Mouse (Mus musculus) hindbrain, postnatal 0 days (tissue): ENCODE data around the gene Dad1. TPM values are rescaled to one million over a fixed set of nuclear protein-coding genes. Genes with fewer than 3 reads are reported as not detected.
A peak's percentile ranks its signal among the peaks of the same experiment; 100 is the strongest.

Source experiments
- ATAC-seq: fragments of 200-750 bp; cut with Nextera tagmentation; 2 replicates; pipeline ENCODE4 v1.8.0; 2017; ENCODE audit warnings: mild to moderate bottlenecking, moderate TSS enrichment, moderate library complexity
- DNase-seq: peaks from one replicate; pipeline ENCODE4 v3.0.0-alpha.2; 2015; ENCODE audit warnings: low spot score
- H3K27ac ChIP-seq: fragments of 300-500 bp; sonication (generic); 2 replicates; pipeline ENCODE4 v1.5.1; 2014; ENCODE audit warnings: mild to moderate bottlenecking
- H3K27me3 ChIP-seq: fragments of 300-500 bp; sonication (generic); 2 replicates; pipeline ENCODE4 v1.6.1; 2014; ENCODE audit warnings: low read length, mixed read lengths; ENCODE audit not compliant: insufficient read depth
- H3K36me3 ChIP-seq: fragments of 300-500 bp; sonication (generic); 2 replicates; pipeline ENCODE4 v1.6.1; 2014; ENCODE audit warnings: low read length, mixed read lengths; ENCODE audit not compliant: insufficient read depth
- H3K4me1 ChIP-seq: fragments of 300-500 bp; sonication (generic); 2 replicates; pipeline ENCODE4 v1.6.1; 2014; ENCODE audit warnings: antibody characterized with exemption, low read length, mixed read lengths; ENCODE audit not compliant: insufficient read depth
- H3K4me2 ChIP-seq: fragments of 300-500 bp; sonication (generic); 2 replicates; pipeline ENCODE4 v1.6.1; 2014; ENCODE audit warnings: low read depth, mild to moderate bottlenecking, low read length, moderate library complexity, mixed read lengths
- H3K4me3 ChIP-seq: fragments of 300-500 bp; sonication (generic); 2 replicates; pipeline ENCODE4 v1.5.1; 2014; ENCODE audit warnings: low read length
- H3K9ac ChIP-seq: fragments of 300-500 bp; sonication (generic); replicated peaks from 2 replicates; pipeline ENCODE4 v1.6.1; 2014; ENCODE audit warnings: mild to moderate bottlenecking, low read length, moderate library complexity, mixed read lengths
- H3K9me3 ChIP-seq: fragments of 300-500 bp; sonication (generic); 2 replicates; pipeline ENCODE4 v1.6.1; 2016; ENCODE audit warnings: low read length, mixed read lengths
- CTCF ChIP-seq: IDR thresholded peaks from 2 replicates; pipeline ENCODE4 v1.5.1; 2016; ENCODE audit warnings: antibody characterized with exemption, control low read depth, low read depth
- WGBS: fragments of 180-500 bp; shearing (Covaris S2); extraction: QIAGEN DNeasy Blood & Tissue Kit; methylation state at CpG from one replicate; pipeline ENCODE4 v1.1.7; 2014; 5-methylcytosine and 5-hydroxymethylcytosine counted together
- polyA plus RNA-seq: library from polyadenylated mRNA; unstranded; fragments of >200 nt; fragmentation: Nextera tagmentation; extraction: Ambion mirVana; gene quantifications from 2 replicates; pipeline ENCODE4 v1.2.1, GENCODE M21; 2015
- total RNA-seq: library from RNA; depleted of rRNA; stranded (reverse); fragments of >200 nt; gene quantifications from 2 replicates; pipeline ENCODE4 v1.2.3, GENCODE M21; 2014

The Dad1 gene
- total and polyA plus RNA-seq, 2 experiments from 2014 or later = 321 to 406 TPM

DNA sequence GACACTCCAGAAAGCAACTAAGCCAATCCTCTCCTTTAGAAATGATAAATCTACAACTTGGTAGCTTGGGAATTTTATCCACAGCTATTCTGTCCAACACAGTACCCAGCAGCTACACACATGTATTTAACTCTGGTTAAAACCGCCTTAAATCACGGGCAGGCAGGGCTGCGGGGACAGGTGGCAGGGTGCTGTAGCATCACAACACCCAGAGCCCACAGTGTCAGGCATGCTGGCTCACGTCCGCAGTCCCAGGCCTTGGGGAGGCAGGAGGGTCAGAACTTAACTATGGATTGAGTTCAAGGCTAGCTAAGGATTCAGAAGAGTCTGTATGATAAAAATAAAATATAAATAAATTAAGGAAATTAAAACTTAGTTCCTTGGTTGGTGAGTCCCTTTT is 17.0 kb downstream of the Dad1 start:
- DNase-seq (no peak), ATAC-seq (no peak)
- Histone ChIP-seq H3K27ac (no peak overlapping the region), H3K4me1 (no peaks in the 10 kb centered on the region), H3K9ac (no peak overlapping the region), H3K4me2 (no peak overlapping the region), H3K9me3 (no peaks in the 10 kb centered on the region), H3K4me3 (no peak overlapping the region), H3K36me3 (peaks cover 21% of the 10 kb centered on the region; the same call in 1 of the 2 replicates), H3K27me3 (no peaks in the 10 kb centered on the region)
- no peak for TF ChIP-seq CTCF
- 90% methylated on average over 5 of the region's 5 CpGs for WGBS

DNA sequence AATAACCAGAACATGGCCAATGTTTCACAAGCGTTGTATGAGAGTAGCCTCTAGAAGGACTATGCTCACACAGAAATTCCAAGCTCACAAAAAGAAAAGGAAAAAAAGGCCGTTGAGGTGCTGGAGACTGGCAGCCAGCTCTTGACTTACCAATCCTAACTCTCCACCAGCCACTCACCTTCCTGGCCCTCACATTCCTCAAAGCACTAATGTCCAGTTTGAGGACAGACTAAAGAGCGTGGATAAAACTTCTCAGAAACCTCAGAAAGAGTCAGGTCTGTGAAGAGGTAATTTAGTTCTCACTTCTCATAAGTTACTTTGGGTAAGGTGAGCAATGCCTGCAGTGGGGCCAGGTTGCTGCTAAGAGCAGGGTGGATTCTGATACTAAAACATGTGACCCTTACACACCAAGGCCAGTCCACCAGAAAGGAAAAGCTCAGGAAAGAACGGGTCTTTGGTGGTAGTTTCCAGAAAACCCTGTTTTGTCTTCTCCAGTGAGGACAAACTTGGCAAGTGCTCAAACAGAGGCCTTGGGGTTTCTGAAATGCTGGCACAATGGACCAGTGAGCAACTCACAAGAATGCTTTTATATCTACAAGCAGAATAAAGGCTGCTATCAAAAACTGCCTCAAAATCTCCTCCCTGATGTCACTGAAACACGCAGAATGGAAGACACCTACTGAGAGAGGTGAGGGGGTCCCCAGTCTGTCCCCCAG is 17.9 kb downstream of the Dad1 start:
- TF ChIP-seq CTCF = no peak
- Histone ChIP-seq H3K4me1 (no peaks in the 10 kb centered on the region), H3K36me3 (peaks cover 13% of the 10 kb centered on the region; the same call in 1 of the 2 replicates), H3K4me3 (no peak overlapping the region), H3K4me2 (no peak overlapping the region), H3K9ac (no peak overlapping the region), H3K27me3 (no peaks in the 10 kb centered on the region), H3K27ac (no peak overlapping the region), H3K9me3 (no peaks in the 10 kb centered on the region)
- 71% methylated on average over 5 of the region's 5 CpGs for WGBS
- ATAC-seq = no peak
- DNase-seq = no peak

DNA sequence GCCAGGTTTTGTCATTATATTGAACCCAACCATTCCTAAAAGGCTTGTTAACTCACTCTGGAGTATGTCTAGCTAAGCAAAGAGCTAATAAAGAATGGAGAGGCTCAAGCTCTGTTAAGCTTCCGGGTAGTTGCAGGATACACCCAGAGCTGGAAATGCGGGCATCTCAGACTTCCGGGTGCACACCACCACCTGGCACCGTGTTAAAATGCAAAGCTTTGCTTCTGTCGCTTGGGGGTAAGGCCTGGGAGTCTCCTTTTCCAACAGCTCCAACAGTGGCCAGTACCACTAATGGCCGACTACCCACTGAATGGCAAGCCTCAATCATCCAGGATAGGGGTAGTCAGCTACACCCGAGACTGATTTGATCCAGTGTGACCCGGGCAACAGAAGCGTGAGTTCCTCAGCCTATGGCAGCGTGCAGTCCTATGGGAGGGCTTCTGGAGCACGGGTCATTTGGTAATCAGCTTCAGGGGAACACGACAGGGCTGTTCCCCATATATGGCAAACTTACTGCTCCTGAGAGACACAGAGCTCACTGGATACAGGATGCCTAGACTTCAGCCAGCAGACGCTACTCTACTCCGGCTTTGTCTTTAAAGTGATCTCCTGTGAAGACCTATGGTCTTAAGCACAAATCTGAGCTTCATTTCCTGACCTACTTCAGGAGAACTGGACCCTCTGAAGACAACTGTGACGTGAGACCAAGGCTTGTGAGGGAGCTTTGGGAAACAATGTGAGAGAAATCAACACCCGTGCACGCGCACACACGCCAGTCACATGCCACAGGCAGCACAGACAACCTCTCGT is 19.5 kb downstream of the Dad1 start:
- H3K27ac ChIP-seq = no peak overlapping the region
- no peaks in the 10 kb centered on the region for H3K27me3 ChIP-seq
- no peak overlapping the region for H3K4me3 ChIP-seq
- H3K36me3 ChIP-seq = 0 out of 2 replicates have a peak, but pooled peaks cover 5% of the 10 kb centered on the region
- no peaks in the 10 kb centered on the region for H3K9me3 ChIP-seq
- no peak overlapping the region for H3K4me2 ChIP-seq
- H3K4me1 ChIP-seq = no peaks in the 10 kb centered on the region
- WGBS = 70% methylated on average over 20 of the region's 20 CpGs
- DNase-seq (no peak), ATAC-seq (no peak)
- no peak for TF ChIP-seq CTCF
- H3K9ac ChIP-seq = no peak overlapping the region

DNA sequence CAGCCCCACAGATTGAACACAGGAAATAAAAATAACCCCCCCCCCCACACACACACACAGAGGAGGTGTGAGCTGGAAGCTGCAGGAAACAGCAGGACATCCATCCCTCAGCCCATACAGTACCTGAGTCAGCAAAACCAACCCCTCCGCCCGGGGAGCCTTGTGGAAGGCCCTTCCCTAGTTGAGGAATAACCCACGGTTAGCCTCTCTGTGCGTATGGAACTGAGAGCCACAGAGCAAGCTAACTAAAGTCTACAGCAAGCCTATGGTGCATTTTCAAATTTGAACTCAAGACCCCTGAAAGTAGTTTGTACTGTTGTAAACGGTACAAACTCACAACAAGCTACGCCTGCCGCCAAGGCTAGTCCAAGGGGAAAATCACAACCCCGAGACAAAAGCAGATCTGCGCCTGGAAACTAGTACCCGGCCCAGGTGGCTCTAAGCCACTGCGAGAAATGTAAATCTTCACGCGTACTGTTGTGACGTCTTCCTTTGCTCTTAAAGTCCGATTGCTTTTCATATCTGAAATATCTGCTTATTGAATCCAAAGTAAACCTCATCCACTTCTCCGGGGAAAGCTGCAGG is 20.3 kb downstream of the Dad1 start:
- peaks cover 4% of the 10 kb centered on the region; the same call in 1 of the 2 replicates for H3K4me1 ChIP-seq
- H3K27me3 ChIP-seq = no peaks in the 10 kb centered on the region
- H3K4me2 ChIP-seq = no peak overlapping the region
- DNase-seq (no peak), ATAC-seq (no peak)
- TF ChIP-seq CTCF = no peak
- H3K9me3 ChIP-seq = no peaks in the 10 kb centered on the region
- no peak overlapping the region for H3K27ac ChIP-seq
- H3K9ac ChIP-seq = no peak overlapping the region
- H3K36me3 ChIP-seq = 0 out of 2 replicates have a peak, but pooled peaks cover 5% of the 10 kb centered on the region
- WGBS = 71% methylated on average over 16 of the region's 16 CpGs
- H3K4me3 ChIP-seq = no peak overlapping the region

DNA sequence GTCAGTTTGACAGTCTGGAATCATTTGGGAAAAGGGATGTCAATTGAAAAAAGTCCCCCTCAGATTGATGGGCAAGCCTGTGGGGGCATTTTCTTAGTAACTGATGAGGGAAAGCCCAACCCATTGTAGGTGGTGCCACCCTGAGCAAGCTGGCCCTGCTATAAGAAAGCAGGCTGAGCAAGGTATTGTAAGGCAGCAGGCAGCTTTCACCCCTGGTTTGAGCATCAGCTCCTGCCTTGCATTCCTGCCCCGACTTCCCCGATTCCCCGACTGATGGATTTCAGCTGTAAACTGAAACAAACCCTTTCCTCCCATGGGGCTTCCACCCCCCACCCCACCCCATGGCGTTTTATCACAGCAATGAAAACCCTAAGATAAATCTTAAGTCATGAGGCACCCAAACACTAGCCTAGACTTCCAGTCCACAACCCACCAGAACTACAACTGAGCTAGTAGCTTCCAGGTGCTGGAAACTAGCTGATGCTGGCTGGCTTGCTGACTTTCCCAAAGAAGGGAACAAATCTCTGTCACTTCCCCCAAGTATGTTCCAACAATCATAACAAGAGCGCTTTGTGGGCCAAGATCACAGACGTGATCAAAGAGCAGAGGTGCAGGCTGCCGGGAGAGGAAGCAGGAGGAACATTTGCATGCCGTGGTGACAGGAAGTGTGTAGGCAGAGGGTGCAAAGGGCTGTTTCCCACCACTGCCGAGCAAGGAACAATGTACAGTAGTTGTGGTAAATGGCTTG is 20.9 kb downstream of the Dad1 start:
- WGBS = 40% methylated on average over 9 of the region's 9 CpGs

DNA sequence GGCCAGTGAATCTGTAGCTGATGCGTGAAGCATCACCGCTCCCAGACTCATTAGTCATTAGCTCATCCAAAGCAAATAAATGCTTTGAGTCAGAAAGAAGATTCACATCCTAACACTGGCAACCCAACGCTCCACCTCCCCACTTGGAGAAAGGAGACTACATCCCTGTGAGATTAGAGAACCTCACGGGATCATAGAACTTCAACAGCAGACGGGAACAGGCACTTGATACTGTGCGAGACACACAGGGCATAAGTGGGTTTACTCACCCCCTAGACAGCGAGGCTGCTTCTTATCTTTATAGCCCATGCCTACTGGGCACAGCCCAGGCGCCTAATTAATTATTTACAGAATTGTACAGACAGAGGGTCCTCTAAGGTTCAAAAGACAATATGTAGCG is 21.8 kb downstream of the Dad1 start:
- Histone ChIP-seq H3K4me2 (no peak overlapping the region), H3K27me3 (no peaks in the 10 kb centered on the region), H3K4me3 (no peak overlapping the region), H3K36me3 (0 out of 2 replicates have a peak, but pooled peaks cover 5% of the 10 kb centered on the region), H3K27ac (no peak overlapping the region), H3K9ac (no peak overlapping the region), H3K4me1 (peaks cover 4% of the 10 kb centered on the region; the same call in 1 of the 2 replicates), H3K9me3 (no peaks in the 10 kb centered on the region)
- no peak for DNase-seq
- no peak for ATAC-seq
- TF ChIP-seq CTCF = no peak
- 52% methylated on average over 9 of the region's 9 CpGs for WGBS

More for the DNA sequence above, 20.9 kb downstream of the Dad1 start:
- Histone ChIP-seq H3K4me1 (peaks cover 4% of the 10 kb centered on the region; the same call in 1 of the 2 replicates), H3K27ac (peak overlapping the region; percentile 37; the same call in 1 of the 2 replicates), H3K9ac (no peak overlapping the region), H3K9me3 (no peaks in the 10 kb centered on the region), H3K4me2 (no peak overlapping the region), H3K36me3 (0 out of 2 replicates have a peak, but pooled peaks cover 5% of the 10 kb centered on the region), H3K4me3 (no peak overlapping the region), H3K27me3 (no peaks in the 10 kb centered on the region)
- no peak for TF ChIP-seq CTCF
- DNase-seq = no peak
- no peak for ATAC-seq
